Mouse (Mus musculus) embryo, embryonic 9.5 days (tissue): ENCODE data around the gene Srd5a1.
"Not testable (repeated sequence)": the region's sequence is repeated elsewhere in the genome, so short reads cannot be mapped to it uniquely, and the experiment has no call there.

Source experiments
- DNase-seq: peaks from one replicate; pipeline ENCODE4 v3.0.0-alpha.2; 2017; ENCODE audit errors: extremely low spot score

Srd5a1 gene

GRCm38 (mm10) chr13:69611398-69612174 lies at the start of gene Srd5a1:
Srd5a1 (minus strand) TSS chr13:69611442.
- peak; percentile 100 for DNase-seq

DNA sequence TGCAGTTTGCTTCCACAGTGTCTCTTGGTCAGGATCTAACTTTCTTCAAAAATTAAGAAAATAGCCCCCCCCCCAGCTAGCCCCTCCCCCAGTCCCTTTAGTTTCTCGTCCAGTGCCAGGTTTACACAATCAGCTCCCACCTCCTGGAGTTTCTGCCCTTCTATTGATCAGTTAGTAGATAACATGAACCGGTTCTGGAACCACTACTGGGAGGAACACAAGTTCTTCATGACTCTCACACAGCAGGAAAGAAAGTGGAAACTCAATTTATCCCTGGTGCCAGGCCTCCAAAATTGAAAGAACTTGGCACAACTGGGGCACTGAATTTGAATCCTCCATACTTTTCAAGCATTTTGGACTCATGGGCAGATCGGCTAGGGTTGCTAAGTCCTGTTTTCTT lies 43.3 kb upstream of the Srd5a1 start:
- no peak for DNase-seq

GRCm38 (mm10) chr13:69646481-69646880 lies 35.2 kb upstream of the Srd5a1 start:
- DNase-seq: no peak

DNA sequence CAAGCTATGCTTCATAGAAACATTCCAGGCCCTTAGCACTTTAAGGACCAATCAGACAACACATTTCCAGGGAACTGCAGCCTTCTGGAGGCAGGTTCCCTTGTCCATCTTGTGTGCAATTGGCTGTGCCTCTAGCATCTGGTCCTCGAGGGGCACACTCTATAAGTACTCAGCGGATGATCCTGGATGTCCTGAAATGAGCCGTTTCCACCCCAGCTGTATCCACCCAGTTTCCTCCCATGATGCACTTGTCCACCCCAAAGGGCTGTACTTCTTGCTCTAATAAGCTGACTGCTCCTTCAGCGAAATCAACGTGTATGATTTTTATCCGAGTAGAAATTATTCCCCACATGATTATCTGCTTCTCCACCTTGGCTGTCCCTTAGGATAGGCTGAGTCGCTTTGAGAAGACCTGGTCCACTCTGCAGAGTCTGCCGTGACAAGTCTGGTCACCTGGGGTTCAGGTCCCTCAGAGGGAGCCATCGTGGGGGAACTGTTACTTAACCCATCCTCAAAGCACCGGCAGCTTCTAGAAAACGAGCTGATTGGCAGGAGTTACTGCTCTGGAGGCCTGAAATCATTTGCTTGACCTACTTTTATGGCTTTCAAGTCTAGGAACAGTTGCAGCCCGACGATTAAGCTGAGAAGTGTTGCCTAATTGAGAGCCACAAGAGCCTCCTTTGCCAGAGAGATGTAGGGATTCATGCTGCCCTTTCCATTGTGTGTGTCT lies 34.6 kb upstream of the Srd5a1 start:
- DNase-seq: no peak

DNA sequence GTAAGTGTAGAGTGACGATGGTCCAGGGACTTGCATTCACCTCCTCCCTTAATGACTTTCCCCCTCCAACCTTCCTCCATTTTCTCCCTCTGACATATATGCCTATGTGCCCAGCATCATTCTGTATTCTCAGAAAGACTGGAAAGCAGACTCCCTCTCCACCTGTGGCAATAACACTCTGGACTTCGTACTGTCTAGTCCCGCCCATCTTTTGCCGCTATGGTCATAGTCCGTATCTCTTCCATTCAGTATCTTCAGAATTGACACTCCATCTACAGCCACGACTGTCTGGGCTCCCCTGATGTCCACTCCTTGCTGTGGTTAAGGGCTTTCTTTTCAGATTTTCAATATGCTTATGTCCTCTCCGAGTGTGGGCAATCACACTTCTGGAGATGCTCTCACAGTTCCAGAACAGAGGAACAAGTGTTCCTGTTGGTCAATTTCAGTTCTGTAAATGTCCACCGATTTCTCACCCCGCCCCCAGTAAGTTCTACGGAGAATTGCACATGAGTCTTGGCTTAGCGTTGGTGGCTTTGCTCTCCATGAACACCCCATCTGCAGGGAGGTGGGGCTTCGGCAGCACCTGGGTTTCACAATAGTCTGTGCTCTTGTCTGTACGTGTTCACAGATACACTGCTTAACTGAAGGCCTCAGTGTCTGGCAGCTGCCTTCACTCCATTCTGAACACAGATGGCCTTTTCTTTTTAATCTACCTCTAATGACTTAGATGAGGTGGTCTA lies 33.4 kb upstream of the Srd5a1 start:
- no peak for DNase-seq

GRCm38 (mm10) chr13:69643937-69644336 lies 32.7 kb upstream of the Srd5a1 start:
- DNase-seq: no peak

DNA sequence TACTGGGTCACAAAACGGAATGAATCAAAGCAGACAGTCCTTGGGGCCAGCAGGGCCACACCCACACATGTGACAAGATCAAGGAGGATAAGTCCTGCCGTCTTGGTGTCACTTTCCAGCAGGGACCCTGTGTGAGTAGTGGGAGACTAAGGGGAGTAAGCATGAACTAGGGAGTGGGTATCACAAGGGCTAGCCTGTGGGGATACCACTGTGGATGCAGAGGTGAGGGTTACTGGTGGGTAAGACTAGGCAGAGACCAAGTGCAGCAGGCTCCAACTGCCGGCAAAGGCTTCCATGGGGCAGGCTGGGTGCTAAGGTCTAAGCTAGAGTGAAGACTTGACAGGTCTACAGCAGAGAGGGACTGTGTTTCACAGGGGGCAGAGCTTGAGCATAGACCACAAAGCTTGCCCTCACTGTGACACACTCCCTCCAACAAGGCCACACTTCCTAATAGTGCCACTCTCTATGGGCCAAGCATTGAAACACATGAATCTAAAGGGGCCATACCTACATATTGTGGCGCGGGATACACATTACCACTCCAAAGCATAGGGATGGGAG lies 31.5 kb upstream of the Srd5a1 start:
- DNase-seq: no peak

GRCm38 (mm10) chr13:69641017-69641416 lies 29.8 kb upstream of the Srd5a1 start:
- no peak for DNase-seq

DNA sequence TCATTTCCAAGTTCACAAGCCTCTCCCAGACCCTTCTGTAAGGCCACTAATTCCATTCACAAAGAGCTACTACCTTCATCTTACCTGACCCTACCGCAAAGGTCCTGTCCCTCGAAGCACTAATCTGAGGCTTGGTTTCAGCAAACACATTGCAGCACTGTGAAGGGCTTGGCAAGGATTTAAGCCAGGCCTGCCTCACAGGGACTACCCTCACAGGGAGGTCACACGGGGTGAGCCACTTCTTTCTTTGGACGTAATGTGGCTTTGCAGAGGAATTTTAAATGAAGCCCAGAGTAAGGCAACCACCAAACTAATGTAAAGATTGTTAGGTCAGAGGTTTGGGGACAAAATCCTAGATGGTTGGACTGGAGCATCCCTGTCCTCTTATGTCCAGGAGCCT lies 29.3 kb upstream of the Srd5a1 start:
- no peak for DNase-seq

GRCm38 (mm10) chr13:69640126-69640525 lies 28.9 kb upstream of the Srd5a1 start:
- DNase-seq: no peak

GRCm38 (mm10) chr13:69639251-69639650 lies 28.0 kb upstream of the Srd5a1 start:
- no peak for DNase-seq

DNA sequence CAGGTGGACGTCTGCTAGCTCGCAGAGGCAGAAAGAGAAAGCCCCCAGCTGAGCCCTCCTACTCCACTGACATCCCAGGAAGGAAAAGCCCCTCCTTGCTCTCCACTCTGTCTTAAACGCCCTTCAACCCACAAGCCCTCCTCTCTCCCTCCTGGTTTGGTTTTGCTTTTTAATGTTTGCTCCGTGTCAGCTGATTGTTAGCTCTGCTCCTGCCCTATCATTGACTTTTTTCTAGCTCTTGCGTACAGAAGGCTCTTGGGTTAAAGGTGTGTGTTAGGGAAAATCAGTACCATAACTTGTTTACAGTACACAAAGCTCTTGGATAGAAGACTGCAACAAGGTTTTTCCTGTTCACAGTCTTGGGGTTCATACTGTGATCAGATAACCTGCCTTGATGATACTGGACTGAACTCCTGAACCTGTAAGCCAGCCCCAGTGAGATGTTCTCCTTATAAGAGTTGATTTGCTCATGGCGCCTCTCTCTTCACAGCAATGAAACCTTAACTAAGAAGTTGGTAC lies 26.9 kb upstream of the Srd5a1 start:
- no peak for DNase-seq

DNA sequence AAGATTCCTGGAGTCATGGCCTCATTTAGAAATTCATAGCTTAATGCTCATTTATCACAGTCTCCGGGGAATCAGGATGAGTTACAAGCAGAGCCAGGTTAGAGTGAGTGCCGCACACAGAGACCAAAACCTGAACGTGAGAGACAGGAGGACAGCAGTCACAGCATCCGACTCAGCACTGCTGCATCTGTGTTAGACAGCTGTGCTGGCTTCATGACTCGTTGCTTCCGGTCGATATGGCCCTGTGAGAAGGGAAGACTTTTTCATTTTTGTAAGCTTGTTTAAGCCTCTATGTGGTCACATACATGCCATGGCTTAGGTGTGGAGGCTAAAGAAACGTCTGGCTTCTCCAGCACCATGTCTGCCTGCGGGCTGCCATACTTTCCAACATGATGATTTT lies 26.4 kb upstream of the Srd5a1 start:
- no peak for DNase-seq

- DNase-seq: no peak
These were observed 25.6 kb upstream of the Srd5a1 start for GRCm38 (mm10) chr13:69636816-69637215.

DNA sequence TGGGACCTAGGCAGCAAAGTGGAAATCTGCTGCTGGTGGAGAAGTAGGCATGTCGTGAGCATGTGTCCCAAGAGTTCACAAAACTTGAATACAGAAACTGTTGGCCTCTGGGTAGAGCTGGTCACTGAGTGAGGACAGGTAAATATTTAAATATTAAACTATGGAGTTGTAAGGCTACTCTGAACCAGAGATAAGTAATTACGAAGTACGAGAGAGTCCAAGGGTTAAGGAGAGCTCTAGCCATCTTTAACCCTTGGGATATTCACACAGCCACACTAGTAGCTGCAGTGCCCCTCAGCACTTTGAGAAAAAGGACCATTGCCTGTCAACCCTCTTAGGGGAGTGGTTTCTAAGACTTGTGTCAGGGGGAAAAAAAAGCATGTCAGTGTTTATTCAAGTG lies 25.1 kb upstream of the Srd5a1 start:
- DNase-seq: no peak

DNA sequence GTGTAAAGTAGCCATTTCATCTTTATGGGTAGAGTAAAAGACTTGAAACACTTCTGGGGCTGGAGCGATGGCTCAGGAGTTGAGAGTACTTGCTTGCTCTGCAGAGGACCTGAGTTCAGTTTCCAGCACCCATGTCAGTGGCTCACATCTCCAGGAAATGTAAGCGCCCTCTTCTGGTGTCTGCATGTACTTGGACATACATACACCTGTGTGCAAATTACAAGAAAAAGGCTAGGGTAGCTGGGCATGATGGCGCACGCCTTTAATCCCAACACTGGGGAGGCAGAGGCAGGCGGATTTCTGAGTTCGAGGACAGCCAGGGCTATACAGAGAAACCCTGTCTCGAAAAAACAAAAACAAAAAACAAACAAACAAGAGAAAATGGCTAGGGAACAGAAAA lies 24.6 kb upstream of the Srd5a1 start:
- not testable (repeated sequence) for DNase-seq

DNA sequence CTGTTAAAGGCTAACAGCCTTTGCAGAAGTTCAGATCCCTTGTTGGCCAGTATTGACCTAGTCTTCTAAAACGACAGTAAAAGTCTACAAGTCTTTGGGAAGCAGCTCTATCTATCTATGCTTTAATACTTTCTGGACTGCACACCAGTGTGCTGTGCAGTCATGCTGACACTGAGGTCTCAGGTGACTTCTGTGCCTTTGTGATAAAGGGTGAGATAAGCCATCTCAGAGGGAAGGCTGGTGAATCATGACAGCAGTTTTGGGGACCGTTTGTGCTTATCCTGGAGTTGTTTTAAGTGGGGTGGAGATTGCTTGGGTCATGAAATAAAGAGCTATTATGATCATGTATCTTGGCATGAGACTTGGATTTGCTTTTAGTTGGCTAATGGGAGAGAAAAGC lies 22.7 kb upstream of the Srd5a1 start:
- DNase-seq: no peak

DNA sequence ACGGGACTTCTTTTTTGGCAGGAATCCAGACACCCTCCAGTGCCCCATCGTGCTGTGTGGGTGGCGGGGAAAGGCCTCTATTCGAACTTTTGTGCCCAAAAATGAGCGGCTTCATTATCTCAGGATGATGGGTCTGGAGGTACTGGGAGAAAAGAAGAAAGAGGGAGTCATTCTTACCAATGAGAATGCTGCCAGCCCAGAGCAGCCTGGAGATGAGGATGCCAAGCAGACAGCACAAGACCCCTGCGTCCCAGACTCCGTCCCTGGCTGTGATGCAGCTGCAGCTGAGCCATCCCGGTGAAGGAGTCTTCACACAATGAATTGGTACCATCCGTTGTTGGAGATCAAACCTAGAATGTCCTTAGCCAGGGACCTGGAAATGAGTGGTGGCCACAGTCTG lies 22.3 kb upstream of the Srd5a1 start:
- no peak for DNase-seq

- DNase-seq: no peak
These were observed 20.4 kb upstream of the Srd5a1 start for GRCm38 (mm10) chr13:69631659-69632058.

- DNase-seq: no peak
These were observed 19.9 kb upstream of the Srd5a1 start for GRCm38 (mm10) chr13:69631111-69631510.

DNA sequence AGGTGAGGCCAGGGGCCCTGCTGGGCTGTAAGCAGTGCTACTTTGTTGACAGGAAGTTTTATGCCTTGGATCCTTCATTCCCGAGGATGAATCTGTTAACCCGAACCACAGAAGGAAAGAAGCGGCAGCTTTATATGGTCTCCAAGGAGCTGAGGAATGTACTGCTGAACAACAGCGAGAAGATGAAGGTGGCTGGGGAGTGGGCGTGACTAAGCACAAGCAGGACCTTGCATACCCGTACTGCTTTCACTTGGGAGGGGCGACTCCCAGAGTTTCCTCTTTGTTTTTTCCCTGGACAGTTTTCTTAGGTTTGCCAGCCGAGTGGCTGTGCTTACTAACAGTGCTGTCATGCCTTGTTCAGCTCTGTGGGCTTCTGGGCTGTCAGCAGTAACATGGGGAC lies 19.3 kb upstream of the Srd5a1 start:
- no peak for DNase-seq

DNA sequence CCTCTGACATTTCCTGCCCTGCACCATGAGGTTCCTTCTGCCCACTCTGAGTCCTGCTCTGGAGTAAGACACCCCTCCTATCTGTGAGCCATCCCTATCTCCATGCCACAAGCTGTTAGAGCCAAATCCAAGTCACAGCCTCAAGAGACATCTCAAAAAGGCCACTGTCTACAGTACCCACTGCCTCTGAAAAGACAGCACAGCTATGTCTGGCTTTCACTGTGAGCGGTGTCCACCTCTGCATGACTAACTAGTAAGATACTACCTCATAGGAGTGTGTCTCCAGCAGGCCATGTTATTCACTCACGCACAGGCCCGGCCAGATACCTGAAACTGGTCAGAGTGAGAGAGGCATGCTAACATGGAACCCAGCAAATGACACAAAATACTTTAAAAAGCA lies 16.7 kb upstream of the Srd5a1 start:
- DNase-seq: no peak
